Mouse (Mus musculus): ENCODE data around the gene Tbc1d1. TPM values are rescaled to one million over a fixed set of nuclear protein-coding genes. Genes with fewer than 3 reads are reported as not detected.

The Tbc1d1 gene
- polyA plus RNA-seq, 1 experiment from 2014 or later: 21.2 TPM

DNA sequence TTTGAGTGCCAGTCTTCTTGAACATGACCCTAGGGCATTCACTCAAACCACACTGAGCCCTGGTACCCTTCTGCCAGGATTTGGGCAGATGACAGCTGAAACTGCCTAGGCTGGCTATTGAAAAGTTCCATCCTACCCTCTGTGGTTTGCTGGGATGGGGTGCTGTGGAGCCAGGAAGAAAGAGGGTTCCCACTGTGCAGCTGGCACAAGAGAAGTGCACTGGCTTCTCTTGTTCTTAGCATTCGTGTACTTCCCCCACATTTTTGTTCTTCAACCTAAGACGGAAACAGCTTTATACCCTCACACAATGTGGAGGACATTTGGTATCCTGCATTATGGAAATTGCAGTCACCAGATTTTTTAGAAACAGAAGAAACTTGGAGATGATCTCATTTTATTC is 9.7 kb downstream of the Tbc1d1 start:
- Histone ChIP-seq H3K4me1 (replicated peaks) (peaks cover 13% of the 10 kb centered on the region; the same call in 1 of the 2 replicates), H3K4me3 (no peak overlapping the region), H3K36me3 (no peaks in the 10 kb centered on the region), H3K27me3 (ENCODE audit: insufficient read depth, poor library complexity, severe bottlenecking) (peaks cover 23% of the 10 kb centered on the region), H3K9me3 (no peaks in the 10 kb centered on the region), H3K27ac (no peak overlapping the region)
- 40% methylated on average over 2 of the region's 2 CpGs for WGBS
- no peak for DNase-seq (ENCODE audit: low spot score)

- H3K36me3 ChIP-seq: no peaks in the 10 kb centered on the region
- H3K27me3 ChIP-seq (ENCODE audit: insufficient read depth, poor library complexity, severe bottlenecking): 0 out of 2 replicates have a peak, but pooled peaks cover 3% of the 10 kb centered on the region
- WGBS: 91% methylated on average over 10 of the region's 10 CpGs
- H3K4me1 ChIP-seq (replicated peaks): peaks cover 6% of the 10 kb centered on the region; the same call in 1 of the 2 replicates
- H3K4me3 ChIP-seq: no peak overlapping the region
- no peaks in the 10 kb centered on the region for H3K9me3 ChIP-seq
- H3K27ac ChIP-seq: no peak overlapping the region
- no peak for DNase-seq (ENCODE audit: low spot score)
Measured at GRCm38 (mm10) chr5:64168990-64169540, 13.0 kb downstream of the Tbc1d1 start.

- Histone ChIP-seq H3K36me3 (no peaks in the 10 kb centered on the region), H3K9me3 (no peaks in the 10 kb centered on the region), H3K4me1 (replicated peaks) (no peaks in the 10 kb centered on the region), H3K27me3 (ENCODE audit: insufficient read depth, poor library complexity, severe bottlenecking) (no peaks in the 10 kb centered on the region), H3K27ac (no peak overlapping the region), H3K4me3 (no peak overlapping the region)
- DNase-seq (ENCODE audit: low spot score): no peak
- 80% methylated on average over 3 of the region's 3 CpGs for WGBS
Measured at GRCm38 (mm10) chr5:64172884-64173283, 16.8 kb downstream of the Tbc1d1 start.

- no peak for DNase-seq (ENCODE audit: low spot score)
- no peak overlapping the region for H3K4me3 ChIP-seq
- no peaks in the 10 kb centered on the region for H3K9me3 ChIP-seq
- no peaks in the 10 kb centered on the region for H3K4me1 ChIP-seq (replicated peaks)
- H3K27me3 ChIP-seq (ENCODE audit: insufficient read depth, poor library complexity, severe bottlenecking): no peaks in the 10 kb centered on the region
- 82% methylated on average over 16 of the region's 16 CpGs for WGBS
- no peak overlapping the region for H3K27ac ChIP-seq
- H3K36me3 ChIP-seq: no peaks in the 10 kb centered on the region
Measured at GRCm38 (mm10) chr5:64173302-64173701, 17.2 kb downstream of the Tbc1d1 start.

- no peaks in the 10 kb centered on the region for H3K27me3 ChIP-seq (ENCODE audit: insufficient read depth, poor library complexity, severe bottlenecking)
- H3K4me3 ChIP-seq: no peak overlapping the region
- H3K4me1 ChIP-seq (replicated peaks): no peaks in the 10 kb centered on the region
- WGBS: 77% methylated on average over 5 of the region's 5 CpGs
- no peak for DNase-seq (ENCODE audit: low spot score)
- H3K27ac ChIP-seq: no peak overlapping the region
- no peaks in the 10 kb centered on the region for H3K9me3 ChIP-seq
- H3K36me3 ChIP-seq: no peaks in the 10 kb centered on the region
Measured at GRCm38 (mm10) chr5:64174429-64174935, 18.4 kb downstream of the Tbc1d1 start.

GRCm38 (mm10) chr5:64180548-64180947 is 24.4 kb downstream of the Tbc1d1 start:
- Histone ChIP-seq H3K27me3 (ENCODE audit: insufficient read depth, poor library complexity, severe bottlenecking) (no peaks in the 10 kb centered on the region), H3K4me1 (replicated peaks) (no peaks in the 10 kb centered on the region), H3K36me3 (no peaks in the 10 kb centered on the region), H3K9me3 (no peaks in the 10 kb centered on the region), H3K4me3 (no peak overlapping the region), H3K27ac (no peak overlapping the region)
- DNase-seq (ENCODE audit: low spot score): no peak
- 92% methylated on average over 8 of the region's 8 CpGs for WGBS

- Histone ChIP-seq H3K4me1 (replicated peaks) (no peaks in the 10 kb centered on the region), H3K36me3 (no peaks in the 10 kb centered on the region), H3K9me3 (no peaks in the 10 kb centered on the region), H3K4me3 (no peak overlapping the region), H3K27ac (no peak overlapping the region), H3K27me3 (ENCODE audit: insufficient read depth, poor library complexity, severe bottlenecking) (no peaks in the 10 kb centered on the region)
- no peak for DNase-seq (ENCODE audit: low spot score)
- 85% methylated on average over 4 of the region's 4 CpGs for WGBS
Measured at GRCm38 (mm10) chr5:64183712-64184111, 27.6 kb downstream of the Tbc1d1 start.

DNA sequence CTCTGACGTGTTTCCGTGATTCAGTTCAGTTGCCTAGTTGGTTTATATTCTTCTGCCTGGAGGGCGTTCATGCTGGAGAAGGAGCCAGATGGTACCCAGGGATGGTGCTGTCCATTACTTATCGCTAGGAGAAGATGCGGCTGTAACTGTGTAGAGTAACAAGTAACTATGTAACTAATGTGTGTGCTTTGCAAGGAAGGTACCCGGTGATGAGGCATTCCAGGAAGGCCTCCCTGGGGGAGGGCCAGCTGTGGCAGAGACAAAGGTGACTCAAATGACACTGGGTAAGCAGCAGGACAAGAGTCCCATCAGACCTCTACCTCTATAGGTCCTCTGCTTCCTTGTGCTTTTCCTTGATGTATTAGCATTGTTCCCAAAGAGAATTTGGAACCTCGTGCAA is 29.2 kb downstream of the Tbc1d1 start:
- H3K36me3 ChIP-seq: no peaks in the 10 kb centered on the region
- H3K4me1 ChIP-seq (replicated peaks): no peaks in the 10 kb centered on the region
- H3K4me3 ChIP-seq: no peak overlapping the region
- 73% methylated on average over 7 of the region's 7 CpGs for WGBS
- no peak for DNase-seq (ENCODE audit: low spot score)
- no peaks in the 10 kb centered on the region for H3K27me3 ChIP-seq (ENCODE audit: insufficient read depth, poor library complexity, severe bottlenecking)
- H3K9me3 ChIP-seq: no peaks in the 10 kb centered on the region
- no peak overlapping the region for H3K27ac ChIP-seq

DNA sequence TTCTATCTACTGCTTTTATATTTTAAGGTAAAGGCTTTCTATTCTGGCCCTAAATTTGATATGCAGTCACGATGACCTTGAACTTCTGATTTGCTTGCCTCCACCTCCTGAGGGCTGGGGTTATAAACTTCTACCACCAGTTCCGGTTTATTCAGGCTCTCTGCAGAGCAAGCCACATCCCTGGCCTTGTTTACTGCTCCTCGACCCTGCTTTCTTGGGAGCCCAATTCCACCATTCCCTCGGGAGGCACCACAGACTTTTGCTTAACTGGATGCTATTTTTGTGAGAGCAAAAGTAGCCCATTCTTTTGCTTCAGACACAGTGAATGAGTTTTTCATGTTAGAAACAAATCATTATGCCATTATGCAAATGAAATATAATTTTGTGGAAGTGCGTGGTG is 30.5 kb downstream of the Tbc1d1 start:
- 79% methylated on average over 5 of the region's 5 CpGs for WGBS
- H3K27me3 ChIP-seq (ENCODE audit: insufficient read depth, poor library complexity, severe bottlenecking): no peaks in the 10 kb centered on the region
- no peak overlapping the region for H3K4me3 ChIP-seq
- H3K27ac ChIP-seq: no peak overlapping the region
- peaks cover 8% of the 10 kb centered on the region; the same call in 1 of the 2 replicates for H3K9me3 ChIP-seq
- no peaks in the 10 kb centered on the region for H3K4me1 ChIP-seq (replicated peaks)
- H3K36me3 ChIP-seq: 0 out of 2 replicates have a peak, but pooled peaks cover 4% of the 10 kb centered on the region
- no peak for DNase-seq (ENCODE audit: low spot score)

GRCm38 (mm10) chr5:64188083-64188648 is 32.1 kb downstream of the Tbc1d1 start:
- H3K27ac ChIP-seq: no peak overlapping the region
- H3K4me3 ChIP-seq: no peak overlapping the region
- H3K9me3 ChIP-seq: peaks cover 12% of the 10 kb centered on the region; the same call in 1 of the 2 replicates
- 0 out of 2 replicates have a peak, but pooled peaks cover 4% of the 10 kb centered on the region for H3K36me3 ChIP-seq
- no peaks in the 10 kb centered on the region for H3K4me1 ChIP-seq (replicated peaks)
- H3K27me3 ChIP-seq (ENCODE audit: insufficient read depth, poor library complexity, severe bottlenecking): no peaks in the 10 kb centered on the region
- DNase-seq (ENCODE audit: low spot score): no peak
- WGBS: 66% methylated on average over 3 of the region's 3 CpGs

DNA sequence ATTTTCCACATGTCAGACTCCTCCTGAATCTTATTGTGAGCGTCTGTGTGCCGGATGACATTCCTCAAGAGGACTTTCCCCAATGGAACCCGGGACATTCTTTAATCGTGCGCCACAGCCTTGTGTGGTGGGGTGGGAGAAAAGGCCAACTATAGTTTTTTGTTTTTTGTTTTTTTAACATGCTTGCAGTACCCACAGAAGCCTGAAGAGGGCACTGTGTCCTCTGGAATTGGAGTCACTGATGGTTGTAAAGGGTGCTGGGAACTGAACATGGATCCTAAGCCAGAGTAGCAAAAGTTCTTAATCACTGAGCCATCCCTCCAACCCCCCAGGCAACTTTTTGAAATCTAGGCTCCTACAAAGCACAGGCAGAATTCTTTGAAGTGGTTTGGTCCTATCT is 34.8 kb downstream of the Tbc1d1 start:
- Histone ChIP-seq H3K4me1 (replicated peaks) (no peaks in the 10 kb centered on the region), H3K9me3 (peaks cover 12% of the 10 kb centered on the region; the same call in 1 of the 2 replicates), H3K27ac (no peak overlapping the region), H3K27me3 (ENCODE audit: insufficient read depth, poor library complexity, severe bottlenecking) (no peaks in the 10 kb centered on the region), H3K4me3 (no peak overlapping the region), H3K36me3 (0 out of 2 replicates have a peak, but pooled peaks cover 4% of the 10 kb centered on the region)
- WGBS: 94% methylated on average over 5 of the region's 5 CpGs
- DNase-seq (ENCODE audit: low spot score): no peak

GRCm38 (mm10) chr5:64193353-64193752 is 37.2 kb downstream of the Tbc1d1 start:
- Histone ChIP-seq H3K27me3 (ENCODE audit: insufficient read depth, poor library complexity, severe bottlenecking) (no peaks in the 10 kb centered on the region), H3K27ac (no peak overlapping the region), H3K36me3 (0 out of 2 replicates have a peak, but pooled peaks cover 4% of the 10 kb centered on the region), H3K4me3 (no peak overlapping the region), H3K4me1 (replicated peaks) (no peaks in the 10 kb centered on the region), H3K9me3 (peaks cover 12% of the 10 kb centered on the region; the same call in 1 of the 2 replicates)
- WGBS: 64% methylated on average over 11 of the region's 11 CpGs
- DNase-seq (ENCODE audit: low spot score): no peak

DNA sequence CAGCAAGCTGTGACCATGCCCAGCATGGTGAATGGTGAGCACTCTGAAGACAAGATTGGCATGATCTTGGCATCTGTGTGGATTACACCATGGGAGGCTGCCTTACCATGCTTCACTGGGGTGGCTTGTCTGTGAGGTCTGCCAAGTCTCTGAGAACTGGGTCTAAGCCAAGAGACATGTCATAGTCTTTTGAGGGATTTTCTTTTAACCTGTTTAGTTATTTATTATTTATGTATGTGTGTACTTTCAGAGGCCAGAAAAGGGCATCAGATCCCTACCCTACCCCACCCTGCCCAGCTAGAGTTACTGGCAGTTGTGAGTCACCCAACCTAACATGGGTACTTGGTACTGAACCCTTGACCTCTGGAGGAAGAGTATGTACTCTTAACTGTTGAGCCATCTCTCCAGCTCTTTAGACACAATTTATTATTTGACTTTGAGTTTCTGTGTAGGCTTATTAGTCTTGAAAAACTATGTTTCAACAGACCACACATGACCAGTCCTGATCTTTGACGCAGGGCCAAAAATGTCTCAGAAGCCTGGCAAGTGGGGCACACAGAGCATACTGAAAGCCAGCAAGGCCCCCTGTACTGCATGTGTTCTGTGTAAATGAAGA is 40.3 kb downstream of the Tbc1d1 start:
- Histone ChIP-seq H3K27me3 (ENCODE audit: insufficient read depth, poor library complexity, severe bottlenecking) (no peaks in the 10 kb centered on the region), H3K4me1 (replicated peaks) (no peaks in the 10 kb centered on the region), H3K36me3 (no peaks in the 10 kb centered on the region), H3K9me3 (peaks cover 7% of the 10 kb centered on the region; the same call in 1 of the 2 replicates), H3K27ac (no peak overlapping the region), H3K4me3 (no peak overlapping the region)
- DNase-seq (ENCODE audit: low spot score): no peak
- WGBS: 100% methylated on average over 1 of the region's 1 CpGs

All from hindbrain, embryonic 10.5 days (tissue).